Mouse (Mus musculus): ENCODE data around the gene Commd1.

DNA sequence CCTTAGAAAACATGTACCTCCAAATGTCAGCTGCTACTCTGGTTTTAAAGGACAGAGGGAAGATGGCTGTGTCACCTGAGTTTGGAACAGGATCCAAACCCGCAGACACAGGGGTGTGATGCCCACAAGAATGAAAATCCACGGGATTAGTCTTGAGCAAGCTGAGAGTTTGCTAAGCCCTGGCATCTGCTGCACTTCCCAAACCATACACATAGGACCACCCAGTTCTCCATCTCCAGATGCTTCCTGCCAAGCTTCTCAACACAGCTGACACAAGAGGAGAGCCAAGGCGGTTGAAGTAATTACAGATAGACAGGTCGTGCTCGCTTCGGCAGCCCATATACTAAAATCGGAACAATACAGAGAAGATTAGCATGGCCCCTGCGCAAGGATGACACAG, 113.6 kb downstream of the Commd1 start:
- TF ChIP-seq TAL1 (IDR thresholded peaks at IDR 0.05; ENCODE audit: low read length) (no peak), GATA1 (IDR thresholded peaks at IDR 0.05; ENCODE audit: low read length) (no peak)

All from erythroblast, embryonic 14.5 days (primary cell).